Mouse (Mus musculus): ENCODE data around the gene Cdh16.

DNA sequence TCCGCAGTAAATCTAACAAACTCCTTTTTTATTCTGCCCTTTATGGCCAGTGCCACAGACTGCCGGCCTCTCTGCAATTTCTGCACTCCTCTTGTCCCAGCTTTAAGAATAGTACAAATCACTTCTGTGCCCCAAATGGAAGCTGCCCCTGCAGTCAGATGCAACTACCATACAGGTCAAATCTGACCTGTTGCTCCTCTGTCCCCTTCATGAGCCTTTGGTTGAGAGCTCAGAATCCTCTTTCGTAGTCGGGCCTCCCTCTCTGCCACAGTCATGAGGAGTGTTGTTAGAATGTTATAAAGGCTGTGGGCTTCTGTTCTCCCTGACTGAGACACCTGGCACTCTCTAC is 21.0 kb downstream of the Cdh16 start:
- TF ChIP-seq EP300 (IDR thresholded peaks at IDR 0.05; ENCODE audit: low read depth), result no peak
- TF ChIP-seq CTCF (IDR thresholded peaks at IDR 0.05; ENCODE audit: low read depth), result no peak

Measured in liver, postnatal 0 days (tissue).